Mouse (Mus musculus) monocyte, adult 5-6 weeks (primary cell): ENCODE measurements around the gene Mtfr2. TPM values are rescaled to one million over a fixed set of nuclear protein-coding genes. Genes with fewer than 3 reads are reported as not detected.

Experiments used
- total RNA-seq: library from RNA; stranded (forward); fragments of 200-1000, 200-491, 200-594 nt; gene quantifications from 3 replicates; pipeline ENCODE4 v1.2.3, GENCODE M21; 2017

The Mtfr2 gene
- total RNA-seq, 1 experiment from 2014 or later, result 0.48 TPM

Other genes with a start within 250 kb of the Mtfr2 start
- gene Map7, start 199.3 kb upstream of the Mtfr2 start, total RNA-seq, result 1.4 to 3.3 TPM (median 1.6 TPM) in 3 replicates
- gene Bclaf1, start 35.3 kb upstream of the Mtfr2 start, total RNA-seq, result 413 to 489 TPM (median 444 TPM) in 3 replicates